Mouse (Mus musculus): ENCODE data around the gene Clgn. TPM values are rescaled to one million over a fixed set of nuclear protein-coding genes. Genes with fewer than 3 reads are reported as not detected.

Gene Clgn
- polyA plus RNA-seq, 2 experiments = 0.26 to 0.39 TPM

DNA sequence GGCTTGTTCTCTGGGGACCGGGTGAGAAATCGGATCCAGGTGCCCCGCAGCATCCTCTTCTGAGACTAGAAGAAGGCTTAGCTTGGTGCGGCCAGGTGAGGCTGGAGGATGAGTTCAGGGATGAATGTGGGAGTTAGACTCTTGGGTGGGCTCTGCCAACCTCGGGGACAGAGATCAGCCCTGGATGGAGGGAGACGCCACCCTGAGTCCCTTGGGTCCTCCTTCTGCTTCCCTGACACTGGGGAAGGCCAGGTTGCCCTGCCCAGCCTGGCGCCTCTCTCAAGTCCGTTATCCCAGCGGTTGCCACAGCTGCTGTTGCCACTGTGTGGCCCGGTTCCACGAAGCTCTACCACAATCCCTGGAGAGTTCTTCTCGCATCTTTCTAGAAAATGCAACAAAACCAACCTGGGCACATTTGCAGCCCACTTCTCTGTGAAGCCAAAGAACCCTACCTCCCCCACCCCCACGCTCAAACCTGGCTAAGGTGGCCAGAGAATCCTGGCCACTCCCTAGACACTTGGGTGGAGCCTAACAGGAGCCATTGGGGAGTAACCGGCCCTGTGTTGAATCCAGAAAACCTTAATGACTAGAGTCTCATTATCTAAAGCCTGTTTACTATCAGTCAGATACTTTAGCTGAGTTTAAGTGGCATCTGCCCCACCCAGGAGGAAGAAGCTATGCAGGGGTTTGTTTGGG, 487 bp downstream of the Clgn start:
- no peaks in the 10 kb centered on the region for H3K9me3 ChIP-seq (ENCODE audit: control insufficient read depth, low read length)

DNA sequence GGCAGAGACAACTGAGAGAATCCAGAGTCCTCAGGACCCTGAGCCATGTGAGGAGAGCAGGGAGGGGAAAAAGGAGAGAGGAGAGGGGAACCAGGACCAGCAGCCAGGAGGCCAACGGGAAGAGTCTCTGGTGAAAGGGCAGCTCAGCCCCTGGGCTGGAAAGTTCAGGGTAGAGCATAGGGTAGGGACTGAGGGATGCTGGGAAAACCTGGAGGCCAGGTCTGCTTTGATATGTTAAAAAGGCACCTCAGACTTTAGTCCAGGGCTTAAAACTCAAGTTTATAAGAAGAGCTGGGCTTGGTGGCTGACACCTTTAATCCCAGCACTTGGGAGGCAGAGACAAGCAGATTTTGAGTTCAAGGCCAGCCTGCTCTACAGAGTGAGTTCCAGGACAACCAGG, 2.9 kb downstream of the Clgn start:
- TF ChIP-seq CTCF (IDR thresholded peaks at IDR 0.05; ENCODE audit: low read depth) = no peak
- no peak for TF ChIP-seq EP300 (IDR thresholded peaks at IDR 0.05; ENCODE audit: low read depth)
- WGBS (ENCODE audit: insufficient replicate concordance) = 50% methylated on average over 1 of the region's 1 CpGs
- ATAC-seq (ENCODE audit: insufficient read depth) (no peak), DNase-seq (ENCODE audit: low read depth in 3 of 3, low spot score in 3 of 3) (no peak)
- Histone ChIP-seq H3K9ac (replicated peaks) (no peak overlapping the region), H3K9me3 (ENCODE audit: control insufficient read depth, low read length) (no peaks in the 10 kb centered on the region), H3K27ac (no peak overlapping the region), H3K4me2 (ENCODE audit: low read depth) (no peak overlapping the region), H3K36me3 (replicated peaks; ENCODE audit: control insufficient read depth, insufficient read depth, low read depth) (no peaks in the 10 kb centered on the region), H3K4me1 (replicated peaks; ENCODE audit: control insufficient read depth in 2 of 2, insufficient read depth in 2 of 2, low read length in 1 of 2) (peaks cover 0 to 5% of the 10 kb centered on the region in 2 experiments; a peak in 1 of 4 replicates), H3K27me3 (ENCODE audit: control insufficient read depth, insufficient read depth, low read length) (peaks cover 30% of the 10 kb centered on the region), H3K4me3 (ENCODE audit: insufficient read depth in 1 of 2, low read depth in 2 of 2, low read length in 2 of 2) (no peak overlapping the region)

More for the DNA sequence above, 487 bp downstream of the Clgn start:
- peak overlapping the region; percentile 2 to 49; a peak in 3 of 4 replicates for H3K4me3 ChIP-seq (ENCODE audit: insufficient read depth in 1 of 2, low read depth in 2 of 2, low read length in 2 of 2)
- TF ChIP-seq EP300 (IDR thresholded peaks at IDR 0.05; ENCODE audit: low read depth) (no peak), CTCF (IDR thresholded peaks at IDR 0.05; ENCODE audit: low read depth) (no peak)
- 12% methylated on average over 14 of the region's 14 CpGs for WGBS (ENCODE audit: insufficient replicate concordance)
- no peak for ATAC-seq (ENCODE audit: insufficient read depth)
- peak overlapping the region; percentile 33; the same call in 1 of the 2 replicates for H3K9ac ChIP-seq (replicated peaks)
- no peaks in the 10 kb centered on the region for H3K36me3 ChIP-seq (replicated peaks; ENCODE audit: control insufficient read depth, insufficient read depth, low read depth)
- H3K4me2 ChIP-seq (ENCODE audit: low read depth) = peak overlapping the region; percentile 71
- DNase-seq (ENCODE audit: low read depth in 3 of 3, low spot score in 3 of 3) = no peak
- H3K27me3 ChIP-seq (ENCODE audit: control insufficient read depth, insufficient read depth, low read length) = peaks cover 34% of the 10 kb centered on the region
- H3K4me1 ChIP-seq (replicated peaks; ENCODE audit: control insufficient read depth in 2 of 2, insufficient read depth in 2 of 2, low read length in 1 of 2) = peaks cover 0 to 4% of the 10 kb centered on the region in 2 experiments; a peak in 1 of 4 replicates
- H3K27ac ChIP-seq = no peak overlapping the region

DNA sequence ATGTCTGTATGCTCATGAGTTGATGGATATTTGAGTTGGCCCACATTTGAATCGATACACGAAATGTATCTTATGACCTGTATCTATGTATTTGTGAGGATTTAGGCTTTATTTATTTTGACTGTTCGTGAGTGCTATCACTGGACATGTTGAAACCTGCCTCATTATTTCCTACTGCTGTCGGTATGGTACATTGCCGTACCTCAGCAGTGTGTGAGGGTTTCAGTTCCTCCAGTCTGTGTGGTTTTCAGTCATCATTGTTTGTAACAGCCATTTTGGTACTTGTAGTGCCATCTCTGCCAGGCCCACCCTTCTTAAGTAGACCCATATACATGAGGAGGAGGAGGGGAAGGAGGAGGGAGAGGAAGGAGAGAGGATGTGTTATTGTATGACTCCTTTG, 4.7 kb downstream of the Clgn start:
- Histone ChIP-seq H3K36me3 (replicated peaks; ENCODE audit: control insufficient read depth, insufficient read depth, low read depth) (no peaks in the 10 kb centered on the region), H3K4me2 (ENCODE audit: low read depth) (no peak overlapping the region), H3K27ac (no peak overlapping the region), H3K9ac (replicated peaks) (no peak overlapping the region), H3K9me3 (ENCODE audit: control insufficient read depth, low read length) (no peaks in the 10 kb centered on the region), H3K4me1 (replicated peaks; ENCODE audit: control insufficient read depth in 2 of 2, insufficient read depth in 2 of 2, low read length in 1 of 2) (peaks cover 0 to 5% of the 10 kb centered on the region in 2 experiments; a peak in 1 of 4 replicates), H3K27me3 (ENCODE audit: control insufficient read depth, insufficient read depth, low read length) (peaks cover 16% of the 10 kb centered on the region), H3K4me3 (ENCODE audit: insufficient read depth in 1 of 2, low read depth in 2 of 2, low read length in 2 of 2) (no peak overlapping the region)
- TF ChIP-seq EP300 (IDR thresholded peaks at IDR 0.05; ENCODE audit: low read depth) (no peak), CTCF (IDR thresholded peaks at IDR 0.05; ENCODE audit: low read depth) (no peak)
- no peak for ATAC-seq (ENCODE audit: insufficient read depth)
- DNase-seq (ENCODE audit: low read depth in 3 of 3, low spot score in 3 of 3) = no peak
- WGBS (ENCODE audit: insufficient replicate concordance) = 73% methylated on average over 5 of the region's 5 CpGs

DNA sequence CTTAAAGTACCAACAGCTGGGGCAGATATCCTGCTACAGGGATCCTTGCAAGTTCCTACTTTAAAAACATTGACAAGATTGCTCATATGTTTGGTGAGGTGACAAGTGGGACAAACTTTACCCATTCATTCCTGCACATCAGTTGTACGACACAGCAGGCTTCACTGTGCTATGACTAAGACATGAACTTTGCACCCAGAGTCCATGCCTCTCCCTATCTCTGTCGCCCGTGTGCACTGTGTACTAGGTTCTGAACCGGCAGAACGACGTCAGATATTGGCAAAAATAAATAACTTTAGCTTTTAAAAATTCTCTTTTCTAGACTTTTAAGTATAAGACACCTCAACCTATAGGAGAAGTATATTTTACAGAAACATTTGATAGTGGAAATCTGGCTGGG, 7.0 kb downstream of the Clgn start:
- Histone ChIP-seq H3K9me3 (ENCODE audit: control insufficient read depth, low read length) (no peaks in the 10 kb centered on the region), H3K36me3 (replicated peaks; ENCODE audit: control insufficient read depth, insufficient read depth, low read depth) (no peaks in the 10 kb centered on the region), H3K9ac (replicated peaks) (no peak overlapping the region), H3K27me3 (ENCODE audit: control insufficient read depth, insufficient read depth, low read length) (no peaks in the 10 kb centered on the region), H3K4me3 (ENCODE audit: insufficient read depth in 1 of 2, low read depth in 2 of 2, low read length in 2 of 2) (no peak overlapping the region), H3K4me2 (ENCODE audit: low read depth) (no peak overlapping the region), H3K27ac (no peak overlapping the region), H3K4me1 (replicated peaks; ENCODE audit: control insufficient read depth in 2 of 2, insufficient read depth in 2 of 2, low read length in 1 of 2) (0 out of 4 replicates have a peak, but pooled peaks cover 0 to 2% of the 10 kb centered on the region in 2 experiments)
- DNase-seq (ENCODE audit: low read depth in 3 of 3, low spot score in 3 of 3) (no peak), ATAC-seq (ENCODE audit: insufficient read depth) (no peak)
- WGBS (ENCODE audit: insufficient replicate concordance) = 72% methylated on average over 6 of the region's 6 CpGs
- no peak for TF ChIP-seq EP300 (IDR thresholded peaks at IDR 0.05; ENCODE audit: low read depth)
- no peak for TF ChIP-seq CTCF (IDR thresholded peaks at IDR 0.05; ENCODE audit: low read depth)

DNA sequence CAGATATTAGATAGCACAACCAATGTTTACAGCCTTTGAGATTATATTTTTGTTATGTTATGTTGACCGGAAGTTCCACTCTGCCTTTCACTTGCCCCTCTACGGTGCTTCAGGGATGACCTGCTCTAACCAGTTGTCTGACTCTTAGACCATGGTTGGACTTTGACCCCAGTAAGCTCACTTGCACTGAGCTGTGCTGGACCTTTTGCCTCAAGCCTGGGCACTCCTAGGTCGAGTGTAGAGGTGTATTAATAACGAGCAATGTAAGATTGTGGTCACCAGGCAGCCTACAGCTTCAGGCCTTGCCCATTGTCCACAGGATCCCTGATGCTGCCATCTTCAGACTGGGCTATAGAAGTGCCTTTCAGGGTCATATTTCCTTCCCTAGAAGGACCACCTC, 8.1 kb downstream of the Clgn start:
- H3K27me3 ChIP-seq (ENCODE audit: control insufficient read depth, insufficient read depth, low read length) = no peaks in the 10 kb centered on the region
- no peak for TF ChIP-seq CTCF (IDR thresholded peaks at IDR 0.05; ENCODE audit: low read depth)
- no peak for TF ChIP-seq EP300 (IDR thresholded peaks at IDR 0.05; ENCODE audit: low read depth)
- H3K9ac ChIP-seq (replicated peaks) = no peak overlapping the region
- 62% methylated on average over 4 of the region's 4 CpGs for WGBS (ENCODE audit: insufficient replicate concordance)
- H3K36me3 ChIP-seq (replicated peaks; ENCODE audit: control insufficient read depth, insufficient read depth, low read depth) = no peaks in the 10 kb centered on the region
- H3K4me1 ChIP-seq (replicated peaks; ENCODE audit: control insufficient read depth in 2 of 2, insufficient read depth in 2 of 2, low read length in 1 of 2) = 0 out of 4 replicates have a peak, but pooled peaks cover 0 to 2% of the 10 kb centered on the region in 2 experiments
- H3K9me3 ChIP-seq (ENCODE audit: control insufficient read depth, low read length) = no peaks in the 10 kb centered on the region
- H3K4me2 ChIP-seq (ENCODE audit: low read depth) = no peak overlapping the region
- ATAC-seq (ENCODE audit: insufficient read depth) (no peak), DNase-seq (ENCODE audit: low read depth in 3 of 3, low spot score in 3 of 3) (no peak)
- H3K27ac ChIP-seq = no peak overlapping the region
- H3K4me3 ChIP-seq (ENCODE audit: insufficient read depth in 1 of 2, low read depth in 2 of 2, low read length in 2 of 2) = no peak overlapping the region

All from liver, embryonic 14.5 days (tissue).